Mouse (Mus musculus) small intestine, adult 10 weeks (tissue): ENCODE measurements around the gene Krtap14. TPM values are rescaled to one million over a fixed set of nuclear protein-coding genes. Genes with fewer than 3 reads are reported as not detected.

Experiments
- polyA plus RNA-seq: library from polyadenylated mRNA; stranded (reverse); fragments of 350-450 nt; fragmentation: Illumina TruSeq; extraction: RNeasy Lipid Tissue Mini Kit (QIAGEN cat#74804); gene quantifications from one replicate; pipeline ENCODE4 v1.2.3, GENCODE M21; 2014; ENCODE audit warnings: low replicate concordance

Krtap14 gene
- polyA plus RNA-seq, result not detected

GRCm38 (mm10) chr16:88826095-88826652 is at the start of gene Krtap14:
Gene Krtap14, minus strand, starts transcription at chr16:88826145.

GRCm38 (mm10) chr16:88874169-88874568 is 48.2 kb upstream of the Krtap14 start, which contains the start of gene Krtap19-2:
Gene Krtap19-2, minus strand, starts transcription at chr16:88874269.

GRCm38 (mm10) chr16:88869311-88869710 is 43.4 kb upstream of the Krtap14 start, which contains the start of gene Krtap19-1:
Gene Krtap19-1, minus strand, starts transcription at chr16:88869411.

GRCm38 (mm10) chr16:88820066-88820465 is 5.9 kb downstream of the Krtap14 start, which contains the start of gene Krtap15:
Gene Krtap15, plus strand, starts transcription at chr16:88820215.

GRCm38 (mm10) chr16:88811827-88812226 is 14.1 kb downstream of the Krtap14 start, which contains the start of gene Gm20741:
Gene Gm20741, minus strand, starts transcription at chr16:88812220.

GRCm38 (mm10) chr16:88777596-88777995 is 48.3 kb downstream of the Krtap14 start, which contains the start of gene Gm5965:
Gene Gm5965, plus strand, starts transcription at chr16:88777896.

GRCm38 (mm10) chr16:88774106-88774505 is 51.8 kb downstream of the Krtap14 start, which contains the start of gene 2310057N15Rik:
Gene 2310057N15Rik, minus strand, starts transcription at chr16:88774206.

Other genes starting within 250 kb of the Krtap14 start
- gene Krtap24-1, start 213.9 kb downstream of the Krtap14 start, polyA plus RNA-seq, result not detected
- not detected for gene 2310079G19Rik, start 198.5 kb downstream of the Krtap14 start, polyA plus RNA-seq
- gene Krtap26-1, start 178.3 kb downstream of the Krtap14 start, polyA plus RNA-seq, result not detected
- gene Krtap27-1, start 154.5 kb downstream of the Krtap14 start, polyA plus RNA-seq, result not detected
- not detected for gene 2310061N02Rik, start 118.2 kb downstream of the Krtap14 start, polyA plus RNA-seq
- gene Krtap13-1, start 97.3 kb downstream of the Krtap14 start, polyA plus RNA-seq, result not detected
- gene Krtap13, start 74.5 kb downstream of the Krtap14 start, polyA plus RNA-seq, result not detected
- gene 2310034C09Rik, start 67.3 kb downstream of the Krtap14 start, polyA plus RNA-seq, result not detected
- not detected for gene 2310057N15Rik, start 51.9 kb downstream of the Krtap14 start, polyA plus RNA-seq
- not detected for gene Gm5965, start 48.2 kb downstream of the Krtap14 start, polyA plus RNA-seq
- not detected for gene Gm20741, start 13.9 kb downstream of the Krtap14 start, polyA plus RNA-seq
- gene Krtap15, start 5.9 kb downstream of the Krtap14 start, polyA plus RNA-seq, result not detected
- not detected for gene Krtap19-1, start 43.3 kb upstream of the Krtap14 start, polyA plus RNA-seq
- not detected for gene Krtap19-2, start 48.1 kb upstream of the Krtap14 start, polyA plus RNA-seq
- gene Krtap19-3, start 51.9 kb upstream of the Krtap14 start, polyA plus RNA-seq, result not detected
- not detected for gene Krtap19-4, start 58.9 kb upstream of the Krtap14 start, polyA plus RNA-seq
- gene Krtap19-5, start 70.3 kb upstream of the Krtap14 start, polyA plus RNA-seq, result not detected
- gene Krtap19-9b, start 106.1 kb upstream of the Krtap14 start, polyA plus RNA-seq, result not detected
- gene Krtap16-3, start 136.7 kb upstream of the Krtap14 start, polyA plus RNA-seq, result not detected
- not detected for gene Krtap22-2, start 184.6 kb upstream of the Krtap14 start, polyA plus RNA-seq
- not detected for gene Gm10229, start 189.1 kb upstream of the Krtap14 start, polyA plus RNA-seq
- not detected for gene Krtap6-1, start 205.6 kb upstream of the Krtap14 start, polyA plus RNA-seq
- gene Gm10228, start 215.3 kb upstream of the Krtap14 start, polyA plus RNA-seq, result not detected
- not detected for gene Krtap6-5, start 221.7 kb upstream of the Krtap14 start, polyA plus RNA-seq
- gene 1110025L11Rik, start 237.9 kb upstream of the Krtap14 start, polyA plus RNA-seq, result not detected